Mouse (Mus musculus) embryo, embryonic 10 days (tissue): ENCODE data around the gene Clgn.

Source experiments
- DNase-seq: peaks from one replicate; pipeline ENCODE4 v3.0.0-alpha.2; 2015; ENCODE audit warnings: low spot score

Clgn gene

DNA sequence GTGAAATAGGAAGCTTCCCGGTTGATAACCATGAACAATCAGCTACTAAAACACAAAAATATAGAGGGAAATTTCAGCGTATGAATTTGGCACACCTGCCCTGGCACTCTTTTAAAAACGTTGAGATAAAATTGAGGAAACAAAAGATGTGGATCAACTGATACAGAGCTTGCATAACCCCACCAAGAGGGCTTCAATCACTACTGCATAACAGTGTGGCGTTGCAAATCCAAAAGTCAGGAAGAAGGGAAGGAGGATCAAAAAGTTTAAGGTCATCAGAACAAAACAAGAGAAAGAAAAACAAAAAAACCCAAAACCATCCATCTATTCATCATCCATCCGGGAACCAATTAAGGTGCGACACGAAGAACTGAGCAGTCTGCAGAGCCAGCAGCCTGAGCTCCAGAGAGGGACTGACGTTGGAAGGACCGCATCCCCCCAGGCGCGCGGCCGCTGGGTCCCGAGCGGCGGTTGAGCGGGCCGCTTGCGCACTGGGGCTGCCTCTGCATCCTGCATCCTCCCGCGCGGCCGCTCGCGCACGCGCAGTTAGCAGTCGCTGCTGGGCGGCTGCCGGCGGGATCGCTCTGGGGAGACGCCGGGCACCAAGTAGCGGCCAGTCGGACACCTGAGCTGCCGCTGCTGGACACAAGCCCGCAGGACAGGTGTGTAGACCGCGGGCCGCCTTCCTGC is at the start of gene Clgn:
Clgn (plus strand) TSS at position 552 of the 690 bp plus-strand sequence.
- DNase-seq = peak; percentile 87

DNA sequence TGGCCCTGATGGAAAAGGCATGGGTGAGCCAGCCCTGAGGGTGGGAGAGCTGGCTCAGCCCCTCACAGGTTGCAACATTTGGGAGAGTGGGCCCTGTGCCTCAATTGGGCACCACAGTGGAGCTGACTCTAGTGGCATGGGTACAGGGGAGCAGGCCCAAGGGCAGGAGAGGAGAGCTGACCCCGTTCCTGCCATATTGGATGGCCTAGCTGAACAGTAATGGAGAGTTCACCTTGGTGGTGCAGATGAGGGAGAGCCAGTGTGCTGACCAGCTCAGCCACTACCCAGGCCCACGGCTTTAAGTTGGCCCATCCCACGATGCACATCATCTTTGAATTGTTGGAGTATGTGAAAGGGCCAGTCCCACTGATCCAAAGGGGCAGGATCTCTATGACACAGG is 47.6 kb upstream of the Clgn start:
- no peak for DNase-seq

DNA sequence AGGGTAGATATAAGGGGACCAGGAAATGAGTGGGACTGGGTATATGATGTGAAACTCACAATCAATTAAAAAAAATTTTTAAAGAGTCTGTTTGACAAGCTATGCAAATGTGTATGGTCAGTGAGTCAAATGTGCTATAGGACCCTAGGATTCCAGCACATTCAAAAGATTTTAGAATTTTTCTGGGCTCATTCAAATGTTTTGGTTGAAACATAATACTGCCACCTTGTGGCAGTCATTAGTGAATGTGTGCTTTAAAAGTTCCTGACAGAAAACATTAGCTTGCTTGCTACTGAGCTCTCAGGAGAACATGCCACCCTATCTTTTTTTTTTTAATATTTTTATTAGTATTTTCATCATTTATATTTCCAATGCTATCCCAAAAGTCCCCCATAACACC is 47.0 kb upstream of the Clgn start:
- peak; percentile 35 for DNase-seq

DNA sequence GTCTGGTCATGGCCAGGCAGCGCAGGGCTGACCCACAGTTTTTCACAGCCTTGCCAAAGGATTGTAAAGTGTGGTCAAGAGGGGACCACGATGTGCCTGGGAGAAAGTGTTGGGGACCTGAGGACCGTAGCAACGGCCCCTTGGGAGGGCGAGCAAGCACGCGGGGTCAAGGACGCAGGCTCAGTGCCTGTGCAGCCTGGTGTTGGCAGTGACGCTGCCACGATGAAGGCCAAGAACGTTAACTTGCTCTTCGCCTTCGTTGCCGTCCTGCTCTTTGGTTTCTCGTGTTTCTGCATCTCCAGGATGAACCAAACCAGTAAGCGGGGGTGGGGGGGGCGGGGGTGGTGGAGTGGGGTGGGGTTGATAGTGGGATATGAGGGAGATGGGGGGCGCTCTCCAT is 41.4 kb upstream of the Clgn start, which contains the start of gene Mgat4d:
Mgat4d (plus strand) TSS at position 209 of the 400 bp plus-strand sequence.
- DNase-seq = no peak

DNA sequence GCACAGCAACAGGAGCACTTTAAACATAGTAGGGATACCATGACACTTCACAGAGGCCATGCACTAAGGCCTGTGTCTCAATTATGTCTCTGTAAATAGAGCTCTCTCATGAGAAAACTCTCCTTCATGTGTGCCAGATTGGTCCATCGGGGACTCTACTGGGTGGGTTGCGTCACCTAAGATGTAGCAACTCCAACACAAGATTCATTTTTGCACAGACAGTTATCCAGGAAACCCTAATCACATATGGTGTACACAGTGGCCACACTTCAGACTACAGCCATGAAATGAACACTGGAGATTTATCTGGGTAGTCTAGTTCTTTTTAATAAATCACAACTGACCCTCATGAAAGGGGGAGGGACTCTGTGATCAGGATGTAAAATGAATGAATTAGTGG is 38.4 kb upstream of the Clgn start:
- DNase-seq = no peak

DNA sequence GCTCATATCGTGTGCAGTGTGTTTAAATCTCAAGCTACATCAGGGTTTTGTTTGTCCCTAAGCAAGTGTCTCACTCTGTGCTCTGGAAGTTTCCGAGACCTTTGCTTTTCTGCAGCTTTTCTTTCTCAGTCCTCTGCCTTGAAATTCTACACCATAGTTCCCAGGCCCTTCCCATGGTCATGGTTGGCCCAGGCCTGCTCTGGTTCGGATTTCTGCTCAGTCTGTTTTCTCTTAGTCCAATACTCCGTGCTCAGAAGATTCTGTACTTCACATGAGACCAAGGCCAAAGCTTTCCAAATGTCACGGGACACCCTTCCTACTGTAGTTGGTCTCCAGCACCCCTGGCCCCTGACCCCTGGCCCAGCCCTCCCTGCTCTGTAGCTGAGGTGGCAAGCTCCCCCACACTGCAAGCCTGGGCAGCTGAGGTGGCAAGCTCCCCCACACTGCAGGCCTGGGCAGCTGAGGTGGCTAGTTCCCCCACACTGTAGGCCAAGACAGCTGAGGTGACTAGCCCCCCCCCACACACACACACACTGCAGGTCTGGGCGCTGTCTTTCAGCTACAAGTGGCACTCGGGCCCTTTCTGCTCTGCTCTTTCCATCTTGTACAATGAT is 26.4 kb upstream of the Clgn start:
- DNase-seq = peak; percentile 25

DNA sequence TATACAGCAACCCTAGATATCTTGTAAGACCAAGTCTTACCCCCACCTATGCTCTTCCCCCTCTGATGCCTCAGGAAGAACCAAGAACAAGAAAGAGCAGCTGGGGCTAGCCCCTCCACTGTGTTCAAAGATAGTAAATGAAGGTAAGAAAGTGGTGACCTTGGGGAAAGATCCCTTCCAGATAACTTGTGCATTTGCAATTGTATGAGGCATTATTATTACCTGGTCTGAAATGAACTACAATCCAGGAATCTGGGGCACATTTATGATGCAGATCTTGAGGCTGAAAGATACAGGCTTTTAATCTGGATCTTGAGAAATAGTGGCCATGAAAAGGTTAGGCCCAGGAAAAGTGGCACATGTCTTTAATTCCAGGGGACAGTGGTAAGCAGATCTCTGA is 12.4 kb upstream of the Clgn start:
- DNase-seq = no peak

DNA sequence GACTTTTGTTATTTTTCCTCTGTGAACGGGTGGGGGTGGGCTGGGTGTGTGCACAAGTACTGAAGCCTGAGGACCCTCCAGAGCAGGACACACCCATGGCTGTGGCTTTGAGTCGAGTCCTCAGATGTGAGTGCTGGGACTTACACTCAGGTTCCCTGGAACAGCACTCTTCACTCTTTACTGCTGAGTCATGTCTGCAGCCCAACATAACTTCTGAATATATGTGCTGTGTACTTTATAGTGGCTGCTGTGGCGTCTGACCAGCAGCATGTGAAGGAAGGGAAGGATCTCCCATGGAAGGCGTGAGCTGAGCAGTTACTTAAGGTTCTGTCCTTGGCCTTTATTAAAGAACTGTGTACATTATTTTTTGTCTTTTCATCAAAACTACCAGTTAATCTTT is 9.5 kb upstream of the Clgn start:
- no peak for DNase-seq

DNA sequence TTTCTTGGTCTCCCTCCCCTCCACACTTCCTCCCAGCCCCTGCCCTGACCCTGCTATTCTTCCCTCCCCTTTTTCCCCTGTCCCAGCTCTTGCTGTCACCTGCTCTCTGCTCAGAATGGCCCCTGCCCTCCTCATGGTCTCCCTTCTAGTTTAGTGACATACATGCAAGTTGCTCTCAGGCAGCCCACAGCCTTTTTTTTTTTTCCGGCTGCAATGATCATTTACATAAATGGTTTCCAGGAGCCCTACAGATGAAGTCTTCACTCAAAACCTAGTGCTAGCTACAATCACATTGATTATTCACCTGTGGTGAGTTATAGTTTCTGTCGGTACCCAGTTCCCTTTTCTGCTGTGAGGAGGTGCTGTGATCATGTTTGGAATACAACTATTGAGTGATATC is 8.7 kb upstream of the Clgn start:
- no peak for DNase-seq

DNA sequence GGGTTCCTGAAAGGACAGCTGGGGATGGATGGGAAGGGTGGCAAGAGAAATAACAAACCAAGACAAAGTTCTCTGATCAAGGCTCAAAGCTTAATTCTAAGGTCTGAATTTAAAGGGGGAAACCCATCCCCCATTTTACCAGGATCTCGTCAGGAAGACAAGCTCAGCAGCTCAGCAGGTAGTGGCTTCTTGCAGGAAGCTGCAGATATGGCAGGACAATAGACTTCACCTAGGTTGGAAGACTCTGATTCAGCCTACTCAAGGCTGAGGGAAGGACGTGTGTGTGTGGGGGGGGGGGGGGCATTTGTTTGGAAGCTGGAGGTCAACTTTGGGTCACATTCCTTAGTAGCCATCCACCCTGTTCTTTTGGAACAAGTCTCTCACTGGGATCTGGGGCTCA is 6.8 kb upstream of the Clgn start:
- DNase-seq = no peak

DNA sequence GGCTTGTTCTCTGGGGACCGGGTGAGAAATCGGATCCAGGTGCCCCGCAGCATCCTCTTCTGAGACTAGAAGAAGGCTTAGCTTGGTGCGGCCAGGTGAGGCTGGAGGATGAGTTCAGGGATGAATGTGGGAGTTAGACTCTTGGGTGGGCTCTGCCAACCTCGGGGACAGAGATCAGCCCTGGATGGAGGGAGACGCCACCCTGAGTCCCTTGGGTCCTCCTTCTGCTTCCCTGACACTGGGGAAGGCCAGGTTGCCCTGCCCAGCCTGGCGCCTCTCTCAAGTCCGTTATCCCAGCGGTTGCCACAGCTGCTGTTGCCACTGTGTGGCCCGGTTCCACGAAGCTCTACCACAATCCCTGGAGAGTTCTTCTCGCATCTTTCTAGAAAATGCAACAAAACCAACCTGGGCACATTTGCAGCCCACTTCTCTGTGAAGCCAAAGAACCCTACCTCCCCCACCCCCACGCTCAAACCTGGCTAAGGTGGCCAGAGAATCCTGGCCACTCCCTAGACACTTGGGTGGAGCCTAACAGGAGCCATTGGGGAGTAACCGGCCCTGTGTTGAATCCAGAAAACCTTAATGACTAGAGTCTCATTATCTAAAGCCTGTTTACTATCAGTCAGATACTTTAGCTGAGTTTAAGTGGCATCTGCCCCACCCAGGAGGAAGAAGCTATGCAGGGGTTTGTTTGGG is 487 bp downstream of the Clgn start:
- DNase-seq = no peak

DNA sequence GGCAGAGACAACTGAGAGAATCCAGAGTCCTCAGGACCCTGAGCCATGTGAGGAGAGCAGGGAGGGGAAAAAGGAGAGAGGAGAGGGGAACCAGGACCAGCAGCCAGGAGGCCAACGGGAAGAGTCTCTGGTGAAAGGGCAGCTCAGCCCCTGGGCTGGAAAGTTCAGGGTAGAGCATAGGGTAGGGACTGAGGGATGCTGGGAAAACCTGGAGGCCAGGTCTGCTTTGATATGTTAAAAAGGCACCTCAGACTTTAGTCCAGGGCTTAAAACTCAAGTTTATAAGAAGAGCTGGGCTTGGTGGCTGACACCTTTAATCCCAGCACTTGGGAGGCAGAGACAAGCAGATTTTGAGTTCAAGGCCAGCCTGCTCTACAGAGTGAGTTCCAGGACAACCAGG is 2.9 kb downstream of the Clgn start:
- no peak for DNase-seq

DNA sequence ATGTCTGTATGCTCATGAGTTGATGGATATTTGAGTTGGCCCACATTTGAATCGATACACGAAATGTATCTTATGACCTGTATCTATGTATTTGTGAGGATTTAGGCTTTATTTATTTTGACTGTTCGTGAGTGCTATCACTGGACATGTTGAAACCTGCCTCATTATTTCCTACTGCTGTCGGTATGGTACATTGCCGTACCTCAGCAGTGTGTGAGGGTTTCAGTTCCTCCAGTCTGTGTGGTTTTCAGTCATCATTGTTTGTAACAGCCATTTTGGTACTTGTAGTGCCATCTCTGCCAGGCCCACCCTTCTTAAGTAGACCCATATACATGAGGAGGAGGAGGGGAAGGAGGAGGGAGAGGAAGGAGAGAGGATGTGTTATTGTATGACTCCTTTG is 4.7 kb downstream of the Clgn start:
- no peak for DNase-seq

DNA sequence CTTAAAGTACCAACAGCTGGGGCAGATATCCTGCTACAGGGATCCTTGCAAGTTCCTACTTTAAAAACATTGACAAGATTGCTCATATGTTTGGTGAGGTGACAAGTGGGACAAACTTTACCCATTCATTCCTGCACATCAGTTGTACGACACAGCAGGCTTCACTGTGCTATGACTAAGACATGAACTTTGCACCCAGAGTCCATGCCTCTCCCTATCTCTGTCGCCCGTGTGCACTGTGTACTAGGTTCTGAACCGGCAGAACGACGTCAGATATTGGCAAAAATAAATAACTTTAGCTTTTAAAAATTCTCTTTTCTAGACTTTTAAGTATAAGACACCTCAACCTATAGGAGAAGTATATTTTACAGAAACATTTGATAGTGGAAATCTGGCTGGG is 7.0 kb downstream of the Clgn start:
- DNase-seq = no peak

DNA sequence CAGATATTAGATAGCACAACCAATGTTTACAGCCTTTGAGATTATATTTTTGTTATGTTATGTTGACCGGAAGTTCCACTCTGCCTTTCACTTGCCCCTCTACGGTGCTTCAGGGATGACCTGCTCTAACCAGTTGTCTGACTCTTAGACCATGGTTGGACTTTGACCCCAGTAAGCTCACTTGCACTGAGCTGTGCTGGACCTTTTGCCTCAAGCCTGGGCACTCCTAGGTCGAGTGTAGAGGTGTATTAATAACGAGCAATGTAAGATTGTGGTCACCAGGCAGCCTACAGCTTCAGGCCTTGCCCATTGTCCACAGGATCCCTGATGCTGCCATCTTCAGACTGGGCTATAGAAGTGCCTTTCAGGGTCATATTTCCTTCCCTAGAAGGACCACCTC is 8.1 kb downstream of the Clgn start:
- DNase-seq = no peak

DNA sequence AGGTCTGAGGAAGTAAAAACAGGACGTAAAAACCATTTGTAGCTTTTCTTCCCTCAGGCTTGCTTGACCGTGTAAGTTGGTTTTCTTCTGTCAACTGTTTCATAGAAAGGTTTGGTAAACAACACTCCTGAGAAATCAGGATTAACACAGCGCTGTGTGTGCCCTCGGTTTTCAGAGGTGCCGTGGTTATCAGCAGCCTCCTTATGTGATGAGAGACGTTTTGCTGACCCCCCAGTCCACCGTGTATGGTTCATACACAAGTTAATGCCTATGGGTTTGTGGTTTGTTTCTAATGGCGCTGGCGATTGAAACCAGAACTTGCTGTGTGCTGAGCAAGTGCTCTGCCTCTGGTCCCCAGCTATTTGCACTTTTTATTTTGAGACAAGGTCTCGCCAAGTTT is 15.9 kb downstream of the Clgn start:
- DNase-seq = no peak

DNA sequence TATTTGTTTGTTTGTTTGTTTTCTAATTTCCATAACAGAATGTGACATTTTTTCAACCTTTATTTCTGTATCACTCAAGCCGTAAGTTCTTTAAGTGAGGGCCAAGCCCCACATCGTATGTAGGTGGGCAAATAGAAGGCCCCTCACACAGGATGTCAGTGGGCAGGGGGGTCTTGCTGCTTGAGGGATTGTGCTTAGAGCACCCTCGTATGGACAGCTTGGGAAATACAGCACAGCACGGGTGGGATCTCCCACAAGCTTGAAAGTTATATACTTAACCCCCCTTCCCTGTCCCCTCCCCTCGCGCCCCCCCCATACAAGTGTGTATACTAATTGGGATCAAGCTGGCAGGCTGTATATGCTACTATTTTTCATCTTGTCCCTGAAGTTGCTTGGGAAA is 17.2 kb downstream of the Clgn start:
- DNase-seq = peak; percentile 61

DNA sequence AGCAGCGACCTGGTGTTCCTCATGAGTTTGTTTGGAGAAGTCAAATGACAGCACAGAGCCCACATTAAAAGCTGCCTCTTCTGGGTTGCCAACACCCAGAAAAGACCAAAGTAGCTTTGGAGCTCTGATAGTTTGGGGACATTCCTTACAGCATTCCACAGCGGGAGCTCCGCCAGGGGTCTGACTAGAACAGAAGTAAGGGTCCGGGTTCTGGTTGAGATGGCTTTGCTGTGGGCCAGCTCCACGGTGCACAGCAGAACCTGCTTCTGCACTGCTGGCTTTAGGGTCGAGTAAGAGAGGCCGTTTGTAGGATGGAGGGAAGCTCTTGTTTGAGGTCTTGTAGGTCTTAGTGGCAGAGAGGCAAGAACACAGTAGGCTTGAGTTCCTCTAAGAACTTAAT is 18.8 kb downstream of the Clgn start:
- no peak for DNase-seq

DNA sequence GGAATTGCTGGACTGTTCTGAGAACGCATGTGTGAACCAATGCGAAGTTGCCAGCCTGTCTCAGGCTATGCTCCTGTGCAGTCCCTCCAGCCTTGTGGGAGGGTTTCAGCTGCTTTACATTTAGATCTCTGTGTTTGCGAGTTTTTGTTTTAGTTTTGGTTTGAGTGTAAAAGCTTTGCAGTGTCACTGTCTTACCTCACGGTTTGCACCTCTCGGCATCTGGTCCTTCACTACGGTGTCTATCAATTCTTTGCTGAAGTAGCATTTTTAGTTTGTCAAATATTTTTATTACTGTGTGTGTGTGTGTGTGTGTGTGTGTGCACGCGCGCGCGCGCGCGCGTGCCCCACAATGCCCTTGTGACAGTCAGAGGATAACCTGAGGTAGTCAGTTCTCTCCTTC is 27.2 kb downstream of the Clgn start:
- no peak for DNase-seq

DNA sequence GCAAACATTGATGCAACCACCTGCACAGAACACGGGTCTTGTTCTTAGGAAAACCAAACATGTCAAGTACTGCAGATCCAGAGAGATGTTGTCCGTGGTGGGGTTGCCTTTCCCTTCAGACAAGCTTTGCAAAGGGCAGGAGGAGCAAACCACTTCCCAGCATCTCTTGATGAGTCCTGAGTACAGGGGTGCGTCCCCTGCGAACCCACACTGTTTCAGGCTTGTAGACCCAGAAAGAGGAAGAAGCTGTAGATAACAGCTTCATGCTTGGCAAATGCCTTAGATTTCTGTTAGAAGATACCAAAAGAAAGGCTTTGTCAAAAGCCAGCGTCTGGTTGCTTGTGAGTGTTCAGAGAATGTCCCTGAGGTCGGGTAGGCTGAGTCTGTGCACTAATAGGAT is 28.3 kb downstream of the Clgn start:
- no peak for DNase-seq

DNA sequence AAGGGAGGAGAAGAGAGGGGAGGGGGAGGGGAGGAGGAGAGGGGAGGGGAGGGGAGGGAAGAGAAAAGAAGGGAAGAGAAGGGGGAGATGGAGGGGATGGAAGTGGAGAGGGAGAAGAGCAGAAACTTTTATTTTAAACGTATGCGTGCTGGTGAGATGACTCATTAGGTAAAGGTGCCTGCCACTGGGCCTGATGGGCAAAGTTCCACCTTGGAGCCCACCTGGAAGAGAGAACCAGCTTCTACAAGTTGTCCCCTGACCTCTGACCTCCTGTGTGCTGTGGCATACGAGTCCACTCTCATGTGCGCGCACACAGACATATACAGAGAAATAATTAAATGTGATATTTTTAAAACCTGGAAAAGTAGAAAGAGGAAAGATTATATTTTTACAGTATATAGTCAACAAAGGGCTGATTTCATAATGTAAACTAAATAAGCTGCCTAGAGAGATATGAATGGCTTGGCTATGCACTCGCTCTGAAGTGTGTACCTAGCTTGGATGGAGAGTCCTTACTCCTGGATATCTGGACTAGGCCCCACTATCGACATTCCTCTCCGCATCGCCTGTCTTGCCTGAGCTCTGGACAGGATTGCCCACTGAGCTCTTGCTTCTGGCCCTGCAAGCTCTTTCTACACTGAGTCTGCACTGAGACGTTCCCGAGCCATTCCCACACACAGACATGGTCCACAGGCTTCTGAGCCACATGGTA is 29.3 kb downstream of the Clgn start:
- no peak for DNase-seq

DNA sequence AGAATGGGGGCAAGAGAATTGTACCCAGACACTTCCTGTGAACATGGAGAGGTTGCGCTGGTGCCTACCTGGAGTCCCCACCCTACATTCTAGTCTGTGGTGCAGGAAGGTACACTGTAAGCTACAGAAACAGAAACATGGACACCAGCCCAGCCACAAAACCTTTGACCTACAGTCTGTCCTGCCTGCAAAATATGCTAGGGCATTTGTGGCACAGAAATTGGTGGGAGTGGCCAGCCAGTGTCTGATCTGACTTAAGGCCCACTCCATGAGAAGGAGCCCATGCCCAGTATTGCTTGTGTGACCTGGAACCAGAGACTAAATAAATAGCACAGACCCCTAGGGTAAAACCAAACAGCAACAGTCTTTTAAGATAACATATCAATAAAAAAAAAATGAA is 31.7 kb downstream of the Clgn start:
- DNase-seq = no peak
